In the genomic region with DNA sequence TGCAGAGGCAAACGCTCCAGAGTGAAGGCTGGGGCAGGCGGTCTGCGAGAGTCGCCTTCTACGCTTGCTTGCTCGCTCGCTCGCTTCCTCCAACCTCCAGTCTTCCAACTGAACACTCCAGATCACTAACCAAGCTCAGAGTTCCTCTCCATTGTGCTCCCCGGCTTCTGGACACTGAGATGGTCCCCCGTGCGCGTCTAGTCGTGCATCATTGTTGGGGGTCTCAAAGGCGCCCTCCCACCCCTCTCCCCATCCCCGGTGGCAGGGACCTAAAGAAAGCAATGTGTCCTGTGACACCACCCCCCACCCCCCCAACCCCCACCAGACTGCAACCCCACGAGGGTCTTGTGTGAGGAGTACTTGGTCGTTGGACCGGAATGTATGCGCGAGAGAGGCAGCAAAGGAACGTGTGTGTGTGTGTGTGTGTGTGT, we compare ENCODE assay signal across 8 mouse cellular contexts. TPM values are rescaled to one million over a fixed set of nuclear protein-coding genes. Genes with fewer than 3 reads are reported as not detected.
DNase-seq lines count a peak whose midpoint lies in the region; ATAC-seq lines count a peak whose summit lies in the region.

No protein-coding gene starts in this region.

- peak; percentile 63; the same call in 1 of the 2 replicates for ATAC-seq in forebrain, embryonic 11.5 days (replicated peaks; ENCODE audit: low FRiP score)
- peak; percentile 59 for ATAC-seq in midbrain, embryonic 16.5 days
- ATAC-seq in megakaryocyte-erythroid progenitor cell, adult 5-6 weeks (replicated peaks; ENCODE audit: low FRiP score, low TSS enrichment, poor library complexity, severe bottlenecking): no peak

- WGBS in forebrain, embryonic 11.5 days: under 1% methylated on average over 21 of the region's 21 CpGs
- WGBS in midbrain, embryonic 16.5 days: 1% methylated on average over 20 of the region's 21 CpGs

- H3K9me3 ChIP-seq in forebrain, embryonic 11.5 days (ENCODE audit: control insufficient read depth, low read length): no peaks in the 10 kb centered on the region
- no peaks in the 10 kb centered on the region for H3K9me3 ChIP-seq in midbrain, embryonic 16.5 days (replicated peaks; ENCODE audit: control insufficient read depth, low read length, poor library complexity, severe bottlenecking)

- no peak overlapping the region for H3K27ac ChIP-seq in forebrain, embryonic 11.5 days (ENCODE audit: low read depth, low read length)
- no peak overlapping the region for H3K27ac ChIP-seq in midbrain, embryonic 16.5 days (ENCODE audit: low read length)

- peak; percentile 88 for DNase-seq in heart, adult 11 months
- no peak for DNase-seq in heart, adult 9 months (ENCODE audit: low spot score in 2 of 2)
- peak; percentile 20 for DNase-seq in Muller cell, postnatal 12 days (ENCODE audit: inconsistent ontology term)
- DNase-seq in forebrain, embryonic 11.5 days (ENCODE audit: low spot score): no peak
- DNase-seq in kidney, postnatal 10 days: peak; percentile 40
- DNase-seq in layer of hippocampus, adult 18-20 months (ENCODE audit: low spot score in 2 of 2): no peak

- H3K36me3 ChIP-seq in forebrain, embryonic 11.5 days (ENCODE audit: control insufficient read depth, insufficient read depth, low read length): no peaks in the 10 kb centered on the region
- no peaks in the 10 kb centered on the region for H3K36me3 ChIP-seq in midbrain, embryonic 16.5 days (ENCODE audit: control insufficient read depth, insufficient read depth, low read length)

- peak overlapping the region; percentile 66 for H3K4me2 ChIP-seq in forebrain, embryonic 11.5 days (ENCODE audit: low read depth, low read length, severe bottlenecking)
- H3K4me2 ChIP-seq in midbrain, embryonic 16.5 days (ENCODE audit: low read length): peak overlapping the region; percentile 97

- H3K27me3 ChIP-seq in forebrain, embryonic 11.5 days (ENCODE audit: control insufficient read depth, insufficient read depth, low read length): peaks cover 2% of the 10 kb centered on the region; the same call in 1 of the 2 replicates
- no peaks in the 10 kb centered on the region; the same call in 1 of the 2 replicates for H3K27me3 ChIP-seq in midbrain, embryonic 16.5 days (ENCODE audit: control insufficient read depth, insufficient read depth, low read depth, low read length)

- peak overlapping the region; percentile 59 for H3K4me3 ChIP-seq in forebrain, embryonic 11.5 days (ENCODE audit: low read depth, low read length)
- H3K4me3 ChIP-seq in midbrain, embryonic 16.5 days (ENCODE audit: low read depth, low read length): peak overlapping the region; percentile 67

- H3K4me1 ChIP-seq in forebrain, embryonic 11.5 days (replicated peaks; ENCODE audit: control insufficient read depth, insufficient read depth, low read length): peaks cover 2% of the 10 kb centered on the region; the same call in 1 of the 2 replicates
- H3K4me1 ChIP-seq in midbrain, embryonic 16.5 days (ENCODE audit: control insufficient read depth, insufficient read depth, low read length): peaks cover 14% of the 10 kb centered on the region; the same call in 1 of the 2 replicates

- peak overlapping the region; percentile 60 for H3K9ac ChIP-seq in forebrain, embryonic 11.5 days (ENCODE audit: low read length)
- peak overlapping the region; percentile 64 for H3K9ac ChIP-seq in midbrain, embryonic 16.5 days (ENCODE audit: low read depth, low read length)

RNA-seq across cellular contexts. Expression of a gene that starts 0.4 kb away (rescaled TPM):
- polyA plus RNA-seq in forebrain, embryonic 11.5 days (2014; fragmentation: Nextera tagmentation; extraction: Ambion mirVana): 6.3 and 6.5 TPM in 2 replicates
- 3.8 and 4.5 TPM in 2 replicates for polyA plus RNA-seq in midbrain, embryonic 16.5 days (2015; fragmentation: Nextera tagmentation; extraction: Ambion mirVana)
- total RNA-seq in layer of hippocampus, adult 18-20 months (2021): 10 to 100 TPM; 13.4 to 14.7 TPM
- total RNA-seq in megakaryocyte-erythroid progenitor cell, adult 5-6 weeks (2014; fragmentation: Nextera tagmentation): 2.0 TPM in 1 of 2 replicates, not detected in the other
- total RNA-seq in megakaryocyte-erythroid progenitor cell, adult 5-6 weeks (2017): 0.04 and 0.28 TPM in 2 replicates

Comparison
In these comparisons a context has a peak if more than half of its experiments do, and no peak if none do; other contexts are left out.
1. DNase-seq: peak in heart, adult 11 months (single experiment), Muller cell, postnatal 12 days (single experiment) and kidney, postnatal 10 days (single experiment); none in heart, adult 9 months (0 of 2), forebrain, embryonic 11.5 days (single experiment) and layer of hippocampus, adult 18-20 months (0 of 2).
2. RNA of a gene that starts 0.4 kb away (total RNA-seq): 13.4 to 14.7 TPM in layer of hippocampus, adult 18-20 months; 0.04 to 2.0 TPM in megakaryocyte-erythroid progenitor cell, adult 5-6 weeks; every median in the first group is over 4 times any median in the second.